Mouse (Mus musculus): ENCODE results near the gene Plekhg1.

Gene Plekhg1

GRCm38 (mm10) chr10:3740148-3740503, at the start of gene Plekhg1:
Plekhg1 (plus strand) TSS chr10:3740364.
- no peak for DNase-seq (ENCODE audit: low read depth)

- DNase-seq (ENCODE audit: low read depth): no peak
These were observed 47.4 kb upstream of the Plekhg1 start for GRCm38 (mm10) chr10:3692791-3693190.

- no peak for DNase-seq (ENCODE audit: low read depth)
These were observed 46.4 kb upstream of the Plekhg1 start for GRCm38 (mm10) chr10:3693699-3694280.

- no peak for DNase-seq (ENCODE audit: low read depth)
These were observed 44.7 kb upstream of the Plekhg1 start for GRCm38 (mm10) chr10:3695332-3695905.

- no peak for DNase-seq (ENCODE audit: low read depth)
These were observed 43.3 kb upstream of the Plekhg1 start for GRCm38 (mm10) chr10:3696727-3697348.

- no peak for DNase-seq (ENCODE audit: low read depth)
These were observed 42.7 kb upstream of the Plekhg1 start for GRCm38 (mm10) chr10:3697500-3697899.

GRCm38 (mm10) chr10:3700225-3701073, 39.7 kb upstream of the Plekhg1 start:
- DNase-seq (ENCODE audit: low read depth): no peak

GRCm38 (mm10) chr10:3701832-3702231, 38.3 kb upstream of the Plekhg1 start:
- DNase-seq (ENCODE audit: low read depth): no peak

GRCm38 (mm10) chr10:3702585-3702984, 37.6 kb upstream of the Plekhg1 start:
- no peak for DNase-seq (ENCODE audit: low read depth)

GRCm38 (mm10) chr10:3706231-3706630, 33.9 kb upstream of the Plekhg1 start:
- DNase-seq (ENCODE audit: low read depth): no peak

- no peak for DNase-seq (ENCODE audit: low read depth)
These were observed 30.1 kb upstream of the Plekhg1 start for GRCm38 (mm10) chr10:3710081-3710480.

GRCm38 (mm10) chr10:3715302-3715943, 24.7 kb upstream of the Plekhg1 start:
- no peak for DNase-seq (ENCODE audit: low read depth)

- no peak for DNase-seq (ENCODE audit: low read depth)
These were observed 21.9 kb upstream of the Plekhg1 start for GRCm38 (mm10) chr10:3718021-3718865.

GRCm38 (mm10) chr10:3720296-3720695, 19.9 kb upstream of the Plekhg1 start:
- no peak for DNase-seq (ENCODE audit: low read depth)

- DNase-seq (ENCODE audit: low read depth): no peak
These were observed 17.8 kb upstream of the Plekhg1 start for GRCm38 (mm10) chr10:3722339-3722738.

- no peak for DNase-seq (ENCODE audit: low read depth)
These were observed 15.5 kb upstream of the Plekhg1 start for GRCm38 (mm10) chr10:3724665-3725064.

GRCm38 (mm10) chr10:3729666-3730065, 10.5 kb upstream of the Plekhg1 start:
- no peak for DNase-seq (ENCODE audit: low read depth)

GRCm38 (mm10) chr10:3730314-3730713, 9.8 kb upstream of the Plekhg1 start:
- DNase-seq (ENCODE audit: low read depth): no peak

GRCm38 (mm10) chr10:3737034-3737433, 3.1 kb upstream of the Plekhg1 start:
- DNase-seq (ENCODE audit: low read depth): no peak

- DNase-seq (ENCODE audit: low read depth): no peak
These were observed 582 bp downstream of the Plekhg1 start for GRCm38 (mm10) chr10:3740504-3741388.
